Mouse (Mus musculus) bone marrow macrophage, adult 2 months (primary cell): ENCODE data around the gene Eif3m. TPM values are rescaled to one million over a fixed set of nuclear protein-coding genes. Genes with fewer than 3 reads are reported as not detected.

ENCODE experiments used
- H3K27ac ChIP-seq: 2 replicates; pipeline ENCODE4 v1.5.1; 2012; ENCODE audit warnings: low read depth, low read length; ENCODE audit not compliant: insufficient read depth
- H3K4me1 ChIP-seq: 2 replicates; pipeline ENCODE4 v1.6.1; 2012; ENCODE audit warnings: low read length; ENCODE audit not compliant: control insufficient read depth, insufficient read depth
- H3K4me3 ChIP-seq: 2 replicates; pipeline ENCODE4 v1.5.1; 2012; ENCODE audit warnings: mild to moderate bottlenecking, low read length, moderate library complexity; ENCODE audit not compliant: insufficient read depth
- CTCF ChIP-seq: IDR thresholded peaks from 2 replicates; pipeline ENCODE4 v1.5.1; 2012; ENCODE audit warnings: low read depth, mild to moderate bottlenecking, low read length, moderate library complexity
- POLR2A ChIP-seq: IDR thresholded peaks from 2 replicates; pipeline ENCODE4 v1.6.1; 2012; ENCODE audit warnings: mild to moderate bottlenecking, low read depth, low read length, borderline replicate concordance
- polyA plus RNA-seq: library from polyadenylated mRNA; stranded (reverse); fragments of >200 nt; gene quantifications from 2 replicates; pipeline ENCODE4 v1.2.4, GENCODE M21; 2012; ENCODE audit not compliant: missing spikeins, insufficient read depth, insufficient read length

Gene Eif3m
- 158 and 169 TPM in 2 replicates for polyA plus RNA-seq

DNA sequence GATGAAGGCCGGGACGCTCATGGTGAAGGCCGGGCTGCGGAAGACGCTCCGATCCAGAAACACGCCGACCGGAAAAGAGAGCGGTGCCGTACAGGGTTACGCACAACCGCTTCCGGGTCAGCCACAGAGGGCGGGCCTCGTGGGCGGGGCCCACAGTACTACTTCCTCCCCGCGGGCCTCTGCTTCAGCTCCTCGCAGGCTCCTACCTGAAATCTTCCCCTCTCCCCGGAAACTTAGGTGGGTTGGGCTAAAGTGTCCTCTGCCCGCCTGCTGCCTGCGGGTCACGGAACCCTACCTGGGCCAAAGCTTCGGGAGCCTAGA is at the start of gene Eif3m:
Gene Eif3m (minus strand): TSS at position 114 of the 321 bp plus-strand sequence.
- H3K27ac ChIP-seq, result peak within 1 kb of the TSS; percentile 43
- peaks cover 6% of the 10 kb centered on the region for H3K4me1 ChIP-seq
- no peak for TF ChIP-seq CTCF
- no peak for TF ChIP-seq POLR2A
- H3K4me3 ChIP-seq, result peak within 1 kb of the TSS; percentile 100

DNA sequence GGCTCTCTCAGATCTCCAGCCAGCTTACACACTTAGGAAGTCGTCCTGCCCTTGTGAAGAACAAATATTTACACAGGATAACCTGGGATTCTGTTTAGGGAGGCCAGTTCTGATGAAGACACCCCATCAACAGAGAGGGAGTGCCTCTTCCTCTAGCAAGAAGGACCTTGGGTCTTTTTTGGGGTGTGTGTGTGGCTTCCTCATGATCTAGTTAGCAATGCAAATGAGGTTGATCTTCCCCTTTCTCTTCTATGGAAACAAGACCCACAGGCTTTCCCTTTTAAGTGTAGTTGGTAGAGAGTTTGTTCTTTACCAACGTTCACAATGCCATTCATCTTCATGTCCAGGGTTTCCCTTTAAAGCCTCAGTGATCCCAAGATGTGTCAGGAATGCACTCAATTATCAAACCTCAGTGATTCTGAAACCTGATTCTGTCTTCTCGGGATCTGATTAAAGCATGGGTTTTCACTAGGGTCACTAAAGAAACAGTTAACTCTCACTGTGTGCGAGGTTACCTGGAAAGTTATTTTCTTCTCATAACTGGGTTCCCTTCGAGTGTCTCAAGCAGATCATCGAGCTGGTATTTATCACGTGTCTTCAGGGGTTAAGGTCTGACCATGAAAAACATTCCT is 46.0 kb upstream of the Eif3m start:
- no peak overlapping the region for H3K4me3 ChIP-seq
- TF ChIP-seq CTCF (no peak), POLR2A (no peak)
- no peaks in the 10 kb centered on the region for H3K4me1 ChIP-seq
- no peak overlapping the region for H3K27ac ChIP-seq

DNA sequence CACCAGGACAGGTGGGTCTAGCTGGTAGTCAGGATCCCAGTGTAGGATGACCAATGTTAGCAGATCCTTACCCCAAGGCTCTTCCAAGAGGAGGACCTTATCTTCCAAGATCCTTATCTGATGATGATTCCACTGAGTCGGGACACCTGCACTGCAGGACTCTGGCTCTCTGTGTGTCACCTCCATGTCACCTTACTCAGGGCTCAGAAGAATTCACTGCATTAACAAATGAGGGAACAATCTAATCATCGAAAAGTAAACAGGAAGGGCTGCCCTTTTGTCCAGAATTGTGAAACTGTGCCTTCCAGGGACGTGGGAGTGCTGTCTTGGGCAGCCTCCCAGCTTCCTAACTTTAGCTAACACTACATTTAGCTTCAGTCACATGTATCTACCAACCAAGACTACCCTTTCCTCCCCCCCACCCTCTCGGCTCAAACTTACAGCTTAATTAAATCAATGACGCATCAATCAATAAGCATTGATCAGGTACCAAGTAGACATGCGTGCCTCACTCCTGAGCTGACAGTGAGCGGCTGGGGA is 41.8 kb upstream of the Eif3m start:
- no peak overlapping the region for H3K4me3 ChIP-seq
- TF ChIP-seq POLR2A (no peak), CTCF (no peak)
- no peak overlapping the region for H3K27ac ChIP-seq
- no peaks in the 10 kb centered on the region for H3K4me1 ChIP-seq

DNA sequence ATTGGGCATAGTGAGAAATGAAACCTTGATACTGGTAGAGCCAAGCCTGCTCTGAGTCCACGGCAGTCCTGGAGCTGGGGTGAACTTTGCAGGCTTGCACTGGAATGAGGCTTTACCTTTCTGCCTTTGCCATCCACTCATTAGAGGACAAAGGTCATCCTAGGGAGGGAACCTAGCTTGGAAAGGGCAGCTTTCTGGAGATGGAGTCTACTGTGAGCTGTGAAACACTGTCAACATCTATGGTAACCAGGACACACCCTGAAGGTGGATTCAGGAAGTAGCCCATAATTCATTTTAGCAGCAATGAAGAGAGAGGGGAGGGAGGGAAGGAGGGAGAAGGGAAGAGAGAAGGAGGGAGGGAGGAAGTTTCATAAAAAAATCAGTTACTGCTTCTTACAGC is 38.6 kb upstream of the Eif3m start:
- no peaks in the 10 kb centered on the region for H3K4me1 ChIP-seq
- H3K4me3 ChIP-seq, result no peak overlapping the region
- no peak overlapping the region for H3K27ac ChIP-seq
- TF ChIP-seq CTCF (no peak), POLR2A (no peak)

DNA sequence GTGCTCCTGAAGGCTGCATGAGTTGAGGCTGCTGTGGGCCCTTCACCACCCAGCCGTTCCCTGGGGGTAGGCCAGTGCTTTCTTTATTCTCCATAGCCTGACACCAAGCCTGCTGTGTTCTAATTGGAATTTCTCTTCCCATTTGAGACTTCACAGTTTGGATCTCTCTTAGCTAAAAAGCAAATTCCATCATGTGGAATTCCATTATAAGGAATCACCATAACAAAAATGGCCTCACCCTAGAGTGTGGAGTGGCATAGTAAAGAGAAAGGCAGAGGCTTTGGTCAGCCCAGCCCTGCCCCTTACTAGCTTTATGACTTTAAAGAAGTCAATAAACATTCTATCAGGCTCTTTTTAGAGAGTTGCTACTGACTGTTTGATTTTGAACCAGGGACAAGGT is 31.4 kb upstream of the Eif3m start:
- TF ChIP-seq CTCF (no peak), POLR2A (no peak)
- Histone ChIP-seq H3K4me3 (no peak overlapping the region), H3K4me1 (no peaks in the 10 kb centered on the region), H3K27ac (no peak overlapping the region)

DNA sequence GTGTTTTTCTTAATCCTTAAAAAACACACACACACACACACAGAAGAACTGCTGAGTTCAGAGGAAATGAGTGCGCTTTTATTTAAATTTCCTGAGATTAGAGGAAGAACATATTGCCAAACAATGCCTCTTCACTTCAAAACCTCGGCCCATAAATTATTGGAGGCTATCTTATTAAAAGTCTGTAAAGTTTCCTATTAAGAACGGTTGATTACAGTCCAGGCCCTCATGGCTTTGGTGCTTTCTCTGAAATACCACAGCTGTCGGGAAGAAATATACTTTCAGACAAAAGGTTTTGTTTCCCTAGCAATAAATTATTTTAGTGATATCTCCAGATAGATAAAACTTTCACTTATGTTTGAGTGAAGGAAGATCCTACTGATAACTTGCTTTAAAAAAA is 26.3 kb upstream of the Eif3m start:
- TF ChIP-seq CTCF (no peak), POLR2A (no peak)
- Histone ChIP-seq H3K4me1 (no peaks in the 10 kb centered on the region), H3K27ac (no peak overlapping the region), H3K4me3 (no peak overlapping the region)

DNA sequence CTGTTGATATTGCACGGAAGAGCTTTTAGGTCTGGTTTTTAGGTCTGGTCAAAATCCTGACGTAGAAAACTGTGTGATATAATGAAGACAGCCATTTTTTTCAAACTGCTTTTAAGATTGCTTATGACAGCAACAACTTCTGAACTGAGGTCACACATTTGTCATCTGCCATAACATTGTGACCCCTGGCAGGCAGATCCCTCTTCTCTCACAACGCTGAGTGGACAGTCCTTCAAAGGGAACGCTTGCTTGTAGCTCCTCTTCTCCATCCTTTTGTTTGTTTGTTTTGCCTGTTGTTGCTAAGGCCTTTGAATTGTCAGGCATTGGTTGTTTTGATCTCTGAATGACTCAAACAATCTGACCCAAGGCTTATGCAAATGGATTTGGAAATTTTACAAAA is 24.0 kb upstream of the Eif3m start:
- H3K27ac ChIP-seq, result no peak overlapping the region
- TF ChIP-seq CTCF, result no peak
- no peak for TF ChIP-seq POLR2A
- H3K4me1 ChIP-seq, result no peaks in the 10 kb centered on the region
- H3K4me3 ChIP-seq, result no peak overlapping the region

DNA sequence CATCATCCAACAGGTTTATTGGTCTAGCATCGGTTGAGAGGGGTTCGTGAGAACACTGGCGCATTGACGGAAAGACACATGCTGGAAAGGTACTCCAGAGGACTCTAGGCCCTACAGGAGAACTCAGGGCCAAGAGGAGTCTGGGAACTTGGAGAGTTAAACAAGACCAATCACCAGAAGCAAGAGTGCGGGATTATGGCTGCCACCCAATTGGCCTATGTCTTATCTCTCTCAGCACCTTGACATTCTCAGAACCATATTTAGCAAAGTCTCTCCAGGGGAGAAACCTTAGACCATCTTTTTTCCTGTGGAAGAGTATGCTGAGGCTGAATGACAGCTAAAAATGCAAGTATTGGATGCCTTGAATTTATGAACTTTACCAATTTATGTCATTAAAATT is 22.0 kb upstream of the Eif3m start:
- TF ChIP-seq CTCF, result no peak
- no peak for TF ChIP-seq POLR2A

DNA sequence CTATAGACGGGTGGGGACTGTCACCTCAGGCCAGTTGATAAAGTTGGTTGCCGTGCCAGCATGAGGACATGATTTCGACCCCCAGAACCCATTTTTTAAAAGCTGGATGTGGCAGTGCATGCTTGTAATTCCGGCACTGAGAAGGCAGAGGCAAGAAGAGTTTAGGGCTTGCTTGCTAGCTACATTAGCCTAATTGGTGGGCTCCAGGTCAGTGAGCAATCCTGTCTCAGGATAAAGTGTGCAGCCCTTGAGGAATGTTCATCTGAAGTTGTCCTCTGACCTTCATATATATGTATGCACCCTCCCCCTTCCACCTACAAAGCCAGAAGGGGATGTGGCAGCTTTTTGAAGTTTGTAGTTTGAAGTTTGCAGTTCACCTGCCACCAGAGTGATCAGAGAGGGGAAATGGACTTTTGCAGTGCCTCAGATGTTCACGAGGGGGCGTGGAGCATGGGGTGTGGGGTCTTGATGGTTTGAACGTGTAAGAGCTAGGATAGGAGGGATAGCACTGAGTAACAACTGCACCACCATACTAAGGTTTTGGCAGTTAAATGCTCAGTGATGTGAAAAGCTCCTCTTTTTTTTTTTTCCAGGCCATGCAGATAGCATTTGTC is 21.2 kb upstream of the Eif3m start:
- TF ChIP-seq POLR2A (no peak), CTCF (no peak)
- no peak overlapping the region for H3K4me3 ChIP-seq
- no peaks in the 10 kb centered on the region for H3K4me1 ChIP-seq
- no peak overlapping the region for H3K27ac ChIP-seq

More for the DNA sequence above, 22.0 kb upstream of the Eif3m start:
- Histone ChIP-seq H3K4me3 (no peak overlapping the region), H3K27ac (no peak overlapping the region), H3K4me1 (no peaks in the 10 kb centered on the region)

DNA sequence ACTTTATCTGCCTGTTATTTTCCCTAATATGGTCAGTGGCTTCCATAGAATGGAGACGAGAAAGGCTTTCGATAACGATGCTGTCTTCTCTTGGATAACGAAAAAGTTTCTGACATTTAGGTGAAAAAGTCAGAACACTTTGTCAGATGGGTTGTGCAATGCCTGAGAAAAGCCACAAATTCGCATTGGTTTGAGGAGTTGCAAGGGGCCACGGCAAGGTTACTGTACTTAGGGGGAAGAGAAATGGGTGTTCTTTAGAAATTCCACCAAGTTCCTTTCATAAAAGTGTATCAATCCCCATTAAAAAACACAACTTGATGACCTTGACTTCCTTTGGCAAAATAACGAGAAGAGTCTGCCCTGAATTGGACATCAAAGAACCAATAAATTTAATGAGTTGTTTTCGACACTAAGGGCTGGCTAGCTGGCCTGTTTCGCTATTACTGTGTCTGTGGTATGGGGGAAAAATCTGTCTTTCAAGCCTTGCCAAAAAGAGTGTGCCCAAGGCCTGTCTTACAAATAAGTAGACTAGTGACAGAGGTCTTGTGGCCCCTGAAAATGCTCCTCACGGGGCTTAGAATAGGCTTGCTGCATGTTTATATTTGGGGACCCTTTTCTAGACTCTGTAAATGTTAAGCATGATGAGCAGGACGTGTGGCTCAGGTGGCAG is 19.7 kb upstream of the Eif3m start:
- Histone ChIP-seq H3K27ac (no peak overlapping the region), H3K4me1 (no peaks in the 10 kb centered on the region), H3K4me3 (no peak overlapping the region)
- TF ChIP-seq CTCF, result no peak
- TF ChIP-seq POLR2A, result no peak
